Mouse (Mus musculus) MEL (cell line): Measurements from ENCODE around the gene Nav1. TPM values are rescaled to one million over a fixed set of nuclear protein-coding genes. Genes with fewer than 3 reads are reported as not detected.

Source experiments
- DNase-seq: peaks from one replicate; pipeline ENCODE4 v3.0.0; 2011; ENCODE audit warnings: low read depth, low spot score
- H3K27ac ChIP-seq: 2 replicates; pipeline ENCODE4 v1.5.1; 2012; ENCODE audit warnings: low read depth, mild to moderate bottlenecking, control low read depth, low read length, moderate library complexity; ENCODE audit not compliant: control insufficient read depth
- H3K27me3 ChIP-seq, 2 experiments: fragments of 150-350 bp in 1 of 2; sonication (generic) in 1 of 2; 2 replicates each; pipeline ENCODE4 v1.6.1; 2012; ENCODE audit warnings: low read length in 2 of 2, mild to moderate bottlenecking in 2 of 2, improper control_type of control experiment in 1 of 2, moderate library complexity in 1 of 2; ENCODE audit not compliant: insufficient read depth in 2 of 2, control insufficient read depth in 1 of 2
- H3K36me3 ChIP-seq, 2 experiments: 2 replicates each; pipeline ENCODE4 v1.6.1; 2012 to 2014; ENCODE audit warnings: low read length in 2 of 2, improper control_type of control experiment in 1 of 2, inconsistent platforms in 1 of 2, mild to moderate bottlenecking in 1 of 2; ENCODE audit not compliant: insufficient read depth in 2 of 2, control insufficient read depth in 1 of 2
- H3K4me1 ChIP-seq, 2 experiments: fragments of 150-350 bp in 1 of 2; sonication (generic) in 1 of 2; 2 replicates each; pipeline ENCODE4 v1.6.1; 2012; ENCODE audit warnings: low read length in 2 of 2, improper control_type of control experiment in 1 of 2, mild to moderate bottlenecking in 1 of 2; ENCODE audit not compliant: insufficient read depth in 2 of 2, control insufficient read depth in 1 of 2
- H3K4me3 ChIP-seq, 2 experiments: fragments of 150-350 bp in 1 of 2; sonication (generic) in 1 of 2; 2 replicates each; pipeline ENCODE4 v1.5.1; 2012; ENCODE audit warnings: low read depth in 2 of 2, low read length in 2 of 2, mild to moderate bottlenecking in 2 of 2, moderate library complexity in 2 of 2, control low read depth in 1 of 2, improper control_type of control experiment in 1 of 2; ENCODE audit not compliant: control insufficient read depth in 1 of 2, insufficient read depth in 1 of 2
- H3K79me2 ChIP-seq: 2 replicates; pipeline ENCODE4 v1.6.1; 2012; ENCODE audit warnings: mild to moderate bottlenecking, low read length, moderate library complexity; ENCODE audit not compliant: control insufficient read depth, poor library complexity, insufficient read depth
- H3K9ac ChIP-seq: 2 replicates; pipeline ENCODE4 v1.6.1; 2012; ENCODE audit warnings: low read depth, mild to moderate bottlenecking, control low read depth, low read length, moderate library complexity; ENCODE audit not compliant: control insufficient read depth, poor library complexity, severe bottlenecking
- H3K9me3 ChIP-seq: fragments of 150-350 bp; sonication (generic); replicated peaks from 2 replicates; pipeline ENCODE4 v1.6.1; 2012; ENCODE audit warnings: mild to moderate bottlenecking, low read length, improper control_type of control experiment, moderate library complexity; ENCODE audit not compliant: insufficient read depth
- CHD1 ChIP-seq: IDR thresholded peaks from 2 replicates; pipeline ENCODE4 v1.6.1; 2012; ENCODE audit warnings: low read depth, mild to moderate bottlenecking, inconsistent platforms, low read length, improper control_type of control experiment
- CHD2 ChIP-seq: IDR thresholded peaks from 2 replicates; pipeline ENCODE4 v1.6.1; 2011; ENCODE audit warnings: low read length, improper control_type of control experiment
- CTCF ChIP-seq, 3 experiments: IDR thresholded peaks in 2 of 3; conservative IDR thresholded peaks in 1 of 3; 2 replicates each; pipeline ENCODE4 v1.5.1; 2011 to 2012; ENCODE audit warnings: low read length in 3 of 3, low read depth in 2 of 3, mild to moderate bottlenecking in 2 of 3, improper control_type of control experiment in 1 of 3, inconsistent platforms in 1 of 3, mixed read lengths in 1 of 3, moderate library complexity in 1 of 3; ENCODE audit not compliant: control insufficient read depth in 1 of 3, insufficient read depth in 1 of 3, poor library complexity in 1 of 3, severe bottlenecking in 1 of 3
- E2F4 ChIP-seq: IDR thresholded peaks from 2 replicates; pipeline ENCODE4 v1.6.1; 2011; ENCODE audit warnings: low read depth, low read length, improper control_type of control experiment, borderline replicate concordance
- EP300 ChIP-seq, 2 experiments: IDR thresholded peaks; 2 replicates each; pipeline ENCODE4 v1.6.1; 2011; ENCODE audit warnings: improper control_type of control experiment in 2 of 2, low read length in 2 of 2, low read depth in 1 of 2, mild to moderate bottlenecking in 1 of 2
- ETS1 ChIP-seq: IDR thresholded peaks from 2 replicates; pipeline ENCODE4 v1.6.1; 2012; ENCODE audit warnings: low read depth, mild to moderate bottlenecking, inconsistent platforms, low read length, improper control_type of control experiment, moderate library complexity
- HCFC1 ChIP-seq: IDR thresholded peaks from 2 replicates; pipeline ENCODE4 v1.6.1; 2012; ENCODE audit warnings: low read depth, mild to moderate bottlenecking, inconsistent platforms, low read length, improper control_type of control experiment, moderate library complexity
- KAT2A ChIP-seq: conservative IDR thresholded peaks from 2 replicates; pipeline ENCODE4 v1.6.1; 2012; ENCODE audit warnings: low read depth, low read length, improper control_type of control experiment, inconsistent platforms
- MAFK ChIP-seq: IDR thresholded peaks from 2 replicates; pipeline ENCODE4 v1.6.1; 2011; ENCODE audit warnings: low read depth, mild to moderate bottlenecking, low read length, improper control_type of control experiment, borderline replicate concordance
- MEF2A ChIP-seq: IDR thresholded peaks from 2 replicates; pipeline ENCODE4 v1.6.1; 2014; ENCODE audit warnings: low read depth, mild to moderate bottlenecking, inconsistent platforms, low read length, improper control_type of control experiment; ENCODE audit not compliant: poor library complexity, insufficient replicate concordance, severe bottlenecking; ENCODE audit errors: extremely low read depth
- MXI1 ChIP-seq: IDR thresholded peaks from 2 replicates; pipeline ENCODE4 v1.6.1; 2011; ENCODE audit warnings: mild to moderate bottlenecking, low read depth, low read length, improper control_type of control experiment
- MYB ChIP-seq: IDR thresholded peaks from 2 replicates; pipeline ENCODE4 v1.6.1; 2011; ENCODE audit warnings: mild to moderate bottlenecking, low read depth, low read length, improper control_type of control experiment
- MYC ChIP-seq: IDR thresholded peaks from 2 replicates; pipeline ENCODE4 v1.6.1; 2011; ENCODE audit warnings: low read depth, mild to moderate bottlenecking, low read length, improper control_type of control experiment, moderate library complexity
- POLR2A ChIP-seq, 2 experiments: IDR thresholded peaks; 2 replicates each; pipeline ENCODE4 v1.6.1; 2011 to 2012; ENCODE audit warnings: low read length in 2 of 2, mild to moderate bottlenecking in 2 of 2, control low read depth in 1 of 2, improper control_type of control experiment in 1 of 2, low read depth in 1 of 2, moderate library complexity in 1 of 2; ENCODE audit not compliant: control insufficient read depth in 1 of 2, insufficient read depth in 1 of 2, poor library complexity in 1 of 2
- POLR2AphosphoS2 ChIP-seq: IDR thresholded peaks from 2 replicates; pipeline ENCODE4 v1.6.1; 2011; ENCODE audit warnings: low read length, improper control_type of control experiment
- SIN3A ChIP-seq: IDR thresholded peaks from 2 replicates; pipeline ENCODE4 v1.6.1; 2012; ENCODE audit warnings: low read length, improper control_type of control experiment, inconsistent platforms
- SMC3 ChIP-seq: IDR thresholded peaks from 2 replicates; pipeline ENCODE4 v1.6.1; 2011; ENCODE audit warnings: low read depth, low read length, improper control_type of control experiment
- TAL1 ChIP-seq: IDR thresholded peaks from 2 replicates; pipeline ENCODE4 v1.6.1; 2012; ENCODE audit warnings: mild to moderate bottlenecking, inconsistent platforms, low read length, moderate library complexity, mixed read lengths
- TBP ChIP-seq: IDR thresholded peaks from 2 replicates; pipeline ENCODE4 v1.8.0; 2011; ENCODE audit warnings: low read depth, low read length, improper control_type of control experiment
- TCF12 ChIP-seq: IDR thresholded peaks from 2 replicates; pipeline ENCODE4 v1.6.1; 2014; ENCODE audit warnings: low read depth, mild to moderate bottlenecking, inconsistent platforms, low read length, improper control_type of control experiment, moderate library complexity
- USF2 ChIP-seq, 2 experiments: IDR thresholded peaks; 2 replicates each; pipeline ENCODE4 v1.6.1; 2011 to 2012; ENCODE audit warnings: improper control_type of control experiment in 2 of 2, low read length in 2 of 2, borderline replicate concordance in 1 of 2, inconsistent platforms in 1 of 2, low read depth in 1 of 2, mild to moderate bottlenecking in 1 of 2; ENCODE audit not compliant: insufficient read depth in 1 of 2
- ZKSCAN1 ChIP-seq: IDR thresholded peaks from 2 replicates; pipeline ENCODE4 v1.6.1; 2012; ENCODE audit warnings: low read depth, mild to moderate bottlenecking, inconsistent platforms, low read length, improper control_type of control experiment, moderate library complexity
- ZNF384 ChIP-seq: IDR thresholded peaks from 2 replicates; pipeline ENCODE4 v1.6.1; 2012; ENCODE audit warnings: low read depth, mild to moderate bottlenecking, inconsistent platforms, low read length, improper control_type of control experiment
- polyA plus RNA-seq, 2 experiments: library from polyadenylated mRNA; stranded (reverse) in 1 of 2; unstranded in 1 of 2; fragments of >175 nt in 1 of 2; fragments of >200 nt in 1 of 2; gene quantifications; 2 replicates each; pipeline versions ENCODE4 v1.2.1 to v1.2.4; 2012; ENCODE audit warnings: low replicate concordance in 2 of 2, low read depth in 1 of 2; ENCODE audit not compliant: insufficient read length in 2 of 2, insufficient read depth in 1 of 2, missing spikeins in 1 of 2
- total RNA-seq: library from RNA; depleted of rRNA; stranded (reverse); fragments of 300-350 nt; gene quantifications from 2 replicates; pipeline ENCODE4 v1.2.3, GENCODE M21; 2012

The Nav1 gene
- total and polyA plus RNA-seq, 3 experiments, result 0.89 to 9.6 TPM; not detected in 1

DNA sequence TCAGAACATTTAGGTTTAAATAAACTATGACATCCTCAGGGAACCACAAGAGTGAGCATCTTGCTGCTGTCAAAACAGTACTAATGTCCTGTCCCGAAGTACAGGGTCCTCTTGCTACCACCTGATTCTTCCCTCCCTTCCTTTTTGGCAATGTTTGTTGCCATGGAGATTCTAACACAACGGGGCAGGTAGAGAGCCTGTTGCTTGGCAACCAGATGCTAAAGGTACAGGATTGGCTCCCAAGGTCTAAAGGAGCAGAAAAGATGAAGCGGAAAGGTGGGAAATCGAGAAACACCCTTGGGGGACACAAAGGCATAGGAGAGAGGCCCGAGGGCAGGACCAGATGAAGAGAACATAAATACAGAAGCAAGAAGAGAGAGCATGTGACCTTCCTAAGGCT lies 17.6 kb upstream of the Nav1 start:
- TF ChIP-seq MYB (no peak), E2F4 (no peak), POLR2AphosphoS2 (no peak), MAFK (no peak), CHD2 (no peak), MEF2A (no peak), USF2 (IDR thresholded peaks at IDR 0.05; ENCODE audit: borderline replicate concordance in 1 of 2, insufficient read depth in 1 of 2, low read depth in 1 of 2, low read length in 2 of 2) (no peak)
- no peak overlapping the region for H3K9ac ChIP-seq
- H3K79me2 ChIP-seq, result no peaks in the 10 kb centered on the region
- H3K36me3 ChIP-seq, result peaks cover 0 to 3% of the 10 kb centered on the region in 2 experiments; a peak in 1 of 4 replicates
- no peaks in the 10 kb centered on the region for H3K27me3 ChIP-seq
- no peak overlapping the region for H3K4me3 ChIP-seq
- 0 out of 4 replicates have a peak, but pooled peaks cover 0 to 2% of the 10 kb centered on the region in 2 experiments for H3K4me1 ChIP-seq
- H3K27ac ChIP-seq, result no peak overlapping the region
- no peaks in the 10 kb centered on the region for H3K9me3 ChIP-seq
- no peak for DNase-seq

DNA sequence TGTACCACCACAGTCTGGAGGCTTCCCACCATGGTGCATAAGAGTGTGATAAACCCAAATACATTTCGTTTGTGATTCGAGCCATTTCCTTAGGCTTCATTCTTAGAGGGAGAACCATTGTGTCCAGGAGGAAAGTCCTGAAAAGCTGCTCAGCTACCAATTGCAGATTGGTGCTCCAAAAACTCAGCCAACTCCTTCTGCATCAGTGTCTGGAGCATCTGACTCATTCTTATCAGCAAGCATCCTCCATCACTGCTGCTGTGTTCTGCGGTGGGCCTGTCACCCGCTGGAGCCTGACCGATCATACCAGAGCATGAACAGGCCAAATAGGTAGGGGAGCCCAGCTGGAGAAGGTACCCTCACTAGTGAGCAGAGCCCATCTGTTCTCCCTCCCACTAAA lies 16.0 kb upstream of the Nav1 start:
- Histone ChIP-seq H3K9ac (no peak overlapping the region), H3K4me1 (0 out of 4 replicates have a peak, but pooled peaks cover 0 to 2% of the 10 kb centered on the region in 2 experiments), H3K27me3 (no peaks in the 10 kb centered on the region), H3K79me2 (no peaks in the 10 kb centered on the region), H3K9me3 (no peaks in the 10 kb centered on the region), H3K27ac (no peak overlapping the region), H3K36me3 (peaks cover 0 to 3% of the 10 kb centered on the region in 2 experiments; a peak in 1 of 4 replicates), H3K4me3 (no peak overlapping the region)
- DNase-seq, result no peak
- TF ChIP-seq CTCF (IDR thresholded peaks at IDR 0.05 in 2 of 3, conservative IDR thresholded peaks at IDR 0.05 in 1 of 3; ENCODE audit: control insufficient read depth in 1 of 3, insufficient read depth in 1 of 3, low read depth in 2 of 3, low read length in 3 of 3, poor library complexity in 1 of 3, severe bottlenecking in 1 of 3) (no peak), SIN3A (no peak), TCF12 (no peak), HCFC1 (no peak), KAT2A (no peak), CHD1 (no peak), TAL1 (no peak), EP300 (IDR thresholded peaks at IDR 0.05; ENCODE audit: low read depth in 1 of 2, low read length in 2 of 2) (no peak), ZNF384 (no peak), MXI1 (no peak), POLR2AphosphoS2 (no peak), TBP (no peak), ETS1 (no peak), SMC3 (no peak), MYC (no peak), POLR2A (IDR thresholded peaks at IDR 0.05; ENCODE audit: control insufficient read depth in 1 of 2, insufficient read depth in 1 of 2, low read depth in 1 of 2, low read length in 2 of 2, poor library complexity in 1 of 2) (no peak), USF2 (IDR thresholded peaks at IDR 0.05; ENCODE audit: borderline replicate concordance in 1 of 2, insufficient read depth in 1 of 2, low read depth in 1 of 2, low read length in 2 of 2) (no peak), ZKSCAN1 (no peak)
